Mouse (Mus musculus): Measurements from ENCODE around the gene Fuca1.

DNA sequence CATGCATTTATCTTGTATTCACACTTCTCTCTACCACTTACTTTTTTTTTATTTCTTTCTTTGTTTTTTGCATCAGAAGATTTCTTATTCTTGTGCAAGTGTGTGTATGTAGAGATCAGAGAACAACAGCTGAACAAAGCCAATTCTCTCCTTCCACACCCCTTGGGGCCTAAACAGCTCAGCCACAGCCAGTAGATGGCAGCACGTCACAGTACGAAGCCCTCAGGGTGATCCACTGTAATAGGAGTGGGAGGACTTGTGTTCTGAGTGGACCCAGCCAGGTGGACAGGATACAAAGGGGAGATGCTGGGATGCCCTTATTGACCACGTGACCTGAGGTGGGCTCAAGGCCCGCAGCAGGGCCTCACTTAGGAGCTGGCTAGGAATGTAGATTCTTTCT lies 30.7 kb upstream of the Fuca1 start:
- TF ChIP-seq POLR2A (IDR thresholded peaks at IDR 0.05; ENCODE audit: low read depth, low read length) (no peak), CTCF (IDR thresholded peaks at IDR 0.05; ENCODE audit: borderline replicate concordance, insufficient read depth, low read length) (peak; percentile 98)

Data from embryonic fibroblast, embryonic 13.5 days (primary cell).